In the genomic region with DNA sequence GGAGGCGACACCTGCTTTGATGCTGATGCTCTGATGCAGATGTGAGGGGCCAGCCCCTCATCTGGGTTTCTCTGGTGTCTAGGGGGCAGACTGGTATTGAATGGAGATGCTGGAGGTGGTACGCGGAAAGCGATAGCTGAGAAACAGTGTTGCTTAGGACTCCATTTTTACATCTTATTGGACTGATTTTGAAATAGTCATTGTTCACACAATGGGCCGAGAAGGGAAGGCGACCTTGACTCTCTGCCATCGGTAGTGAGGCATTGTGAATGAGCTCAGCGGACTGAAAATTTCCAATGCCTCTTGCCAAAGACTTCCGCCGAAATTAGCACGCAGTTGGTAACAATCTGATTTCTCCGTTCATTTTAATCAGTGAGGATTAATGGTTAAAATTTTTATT, we compare ENCODE assay signal across 8 mouse cellular contexts.
DNase-seq lines count a peak whose midpoint lies in the region; ATAC-seq and TF ChIP-seq lines count a peak whose summit lies in the region.
"Had no signal": no experiment of that assay in that cellular context is flagged by ENCODE, and none has a peak within 500 bp of the region (broad histone marks: within the 10 kb centered on the region; RNA-seq: fewer than 3 reads in every experiment).

No protein-coding gene starts in this region.

- TF ChIP-seq POLR2A in heart, adult 2 months (IDR thresholded peaks at IDR 0.05; ENCODE audit: insufficient read depth, low read depth, low read length) = no peak

- DNase-seq in heart, adult 2 months = peak; percentile 36 to 57
- peak; percentile 73 for DNase-seq in adrenal gland, adult 2 months
- peak; percentile 73 to 78 for DNase-seq in adrenal gland, postnatal 36 days
- DNase-seq in lung, postnatal 10 days = peak; percentile 30
- DNase-seq in urinary bladder, adult 2 months (ENCODE audit: low spot score) = no peak

- H3K79me2 ChIP-seq in heart, adult 2 months (replicated peaks; ENCODE audit: control insufficient read depth, insufficient read depth, low read length) = no peaks in the 10 kb centered on the region

- no peak for TF ChIP-seq CTCF in heart, adult 2 months (IDR thresholded peaks at IDR 0.05)

- H3K27ac ChIP-seq in heart, adult 2 months = peak overlapping the region; percentile 32
- H3K27ac ChIP-seq in heart, embryonic 11.5 days (ENCODE audit: low read depth, low read length) = no peak overlapping the region
- H3K27ac ChIP-seq in liver, embryonic 12.5 days = no peak overlapping the region
- H3K27ac ChIP-seq: limb, embryonic 12.5 days had no signal

- no peaks in the 10 kb centered on the region for H3K27me3 ChIP-seq in heart, adult 2 months (ENCODE audit: control insufficient read depth, insufficient read depth, low read length)
- H3K27me3 ChIP-seq in heart, embryonic 11.5 days (ENCODE audit: control insufficient read depth, insufficient read depth, low read length) = no peaks in the 10 kb centered on the region
- no peaks in the 10 kb centered on the region for H3K27me3 ChIP-seq in liver, embryonic 12.5 days (replicated peaks)

- no peaks in the 10 kb centered on the region for H3K36me3 ChIP-seq in heart, adult 2 months (ENCODE audit: control insufficient read depth, insufficient read depth, low read length)
- no peaks in the 10 kb centered on the region for H3K36me3 ChIP-seq in heart, embryonic 11.5 days (ENCODE audit: control insufficient read depth, insufficient read depth, low read length)
- no peaks in the 10 kb centered on the region for H3K36me3 ChIP-seq in liver, embryonic 12.5 days
- H3K36me3 ChIP-seq: limb, embryonic 12.5 days had no signal

- no peak overlapping the region for H3K4me2 ChIP-seq in heart, embryonic 11.5 days
- H3K4me2 ChIP-seq in liver, embryonic 12.5 days = no peak overlapping the region
- H3K4me2 ChIP-seq: limb, embryonic 12.5 days had no signal

- no peak for TF ChIP-seq EP300 in heart, adult 2 months (IDR thresholded peaks at IDR 0.05; ENCODE audit: insufficient read depth, low read depth, low read length)

- no peaks in the 10 kb centered on the region for H3K9me3 ChIP-seq in heart, embryonic 11.5 days (replicated peaks; ENCODE audit: control insufficient read depth, low read length)
- no peaks in the 10 kb centered on the region for H3K9me3 ChIP-seq in liver, embryonic 12.5 days (replicated peaks)
- H3K9me3 ChIP-seq: limb, embryonic 12.5 days had no signal

- no peak for ATAC-seq in heart, embryonic 11.5 days (replicated peaks; ENCODE audit: insufficient number of reproducible peaks, low FRiP score, low TSS enrichment)
- no peak for ATAC-seq in liver, embryonic 12.5 days

- peaks cover 2% of the 10 kb centered on the region for H3K4me1 ChIP-seq in heart, adult 2 months (ENCODE audit: control insufficient read depth, insufficient read depth, low read length)
- H3K4me1 ChIP-seq in heart, embryonic 11.5 days (ENCODE audit: control insufficient read depth, insufficient read depth, low read length) = no peaks in the 10 kb centered on the region
- H3K4me1 ChIP-seq in liver, embryonic 12.5 days = no peaks in the 10 kb centered on the region

- no peak overlapping the region for H3K9ac ChIP-seq in heart, adult 2 months (ENCODE audit: low read depth, low read length)
- no peak overlapping the region for H3K9ac ChIP-seq in heart, embryonic 11.5 days (ENCODE audit: low read depth, low read length)
- no peak overlapping the region for H3K9ac ChIP-seq in liver, embryonic 12.5 days
- H3K9ac ChIP-seq: limb, embryonic 12.5 days had no signal

- intact Hi-C loops in heart, adult 2 months (cut with DNase I) = no loop called here

- no peak overlapping the region for H3K4me3 ChIP-seq in heart, adult 2 months
- no peak overlapping the region for H3K4me3 ChIP-seq in heart, embryonic 11.5 days (ENCODE audit: low read depth, low read length)
- H3K4me3 ChIP-seq in liver, embryonic 12.5 days = no peak overlapping the region
- H3K4me3 ChIP-seq: limb, embryonic 12.5 days had no signal

- 44% methylated on average over 12 of the region's 12 CpGs for WGBS in heart, adult 2 months
- WGBS in heart, embryonic 11.5 days (ENCODE audit: insufficient replicate concordance) = 84% methylated on average over 12 of the region's 12 CpGs
- WGBS in liver, embryonic 12.5 days (ENCODE audit: insufficient replicate concordance) = 81% methylated on average over 12 of the region's 12 CpGs
